Mouse (Mus musculus) midbrain, postnatal 0 days (tissue): ENCODE results near the gene Ifitm1. TPM values are rescaled to one million over a fixed set of nuclear protein-coding genes. Genes with fewer than 3 reads are reported as not detected.
A peak's percentile ranks its signal among the peaks of the same experiment; 100 is the strongest.

ENCODE experiments used
- ATAC-seq: fragments of 200-750 bp; cut with Nextera tagmentation; 2 replicates; pipeline ENCODE4 v1.8.0; 2017; ENCODE audit warnings: moderate number of reproducible peaks, mild to moderate bottlenecking, moderate TSS enrichment, moderate library complexity; ENCODE audit not compliant: low FRiP score
- DNase-seq: peaks from one replicate; pipeline ENCODE4 v3.0.0-alpha.2; 2015; ENCODE audit warnings: low spot score
- H3K27ac ChIP-seq: fragments of 300-500 bp; sonication (generic); 2 replicates; pipeline ENCODE4 v1.5.1; 2014; ENCODE audit warnings: low read depth, mild to moderate bottlenecking, low read length, mixed read lengths
- H3K27me3 ChIP-seq: fragments of 300-500 bp; sonication (generic); 2 replicates; pipeline ENCODE4 v1.6.1; 2014; ENCODE audit warnings: low read length, control low read depth, mixed read lengths; ENCODE audit not compliant: insufficient read depth
- H3K36me3 ChIP-seq: fragments of 300-500 bp; sonication (generic); 2 replicates; pipeline ENCODE4 v1.6.1; 2014; ENCODE audit warnings: low read length, control low read depth, mixed read lengths; ENCODE audit not compliant: insufficient read depth
- H3K4me1 ChIP-seq: fragments of 300-500 bp; sonication (generic); 2 replicates; pipeline ENCODE4 v1.6.1; 2014; ENCODE audit warnings: mild to moderate bottlenecking, control low read depth, antibody characterized with exemption, low read length, mixed read lengths; ENCODE audit not compliant: insufficient read depth
- H3K4me2 ChIP-seq: fragments of 300-500 bp; sonication (generic); 2 replicates; pipeline ENCODE4 v1.6.1; 2014; ENCODE audit warnings: low read depth, mild to moderate bottlenecking, low read length, mixed read lengths; ENCODE audit not compliant: poor library complexity, severe bottlenecking
- H3K4me3 ChIP-seq: fragments of 300-500 bp; sonication (generic); 2 replicates; pipeline ENCODE4 v1.5.1; 2014; ENCODE audit warnings: low read depth, mild to moderate bottlenecking, low read length, moderate library complexity
- H3K9ac ChIP-seq: fragments of 300-500 bp; sonication (generic); replicated peaks from 2 replicates; pipeline ENCODE4 v1.6.1; 2014; ENCODE audit warnings: mild to moderate bottlenecking, low read length, moderate library complexity, mixed read lengths; ENCODE audit not compliant: poor library complexity, severe bottlenecking
- H3K9me3 ChIP-seq: fragments of 300-500 bp; sonication (generic); 2 replicates; pipeline ENCODE4 v1.6.1; 2016; ENCODE audit warnings: low read length, control low read depth
- CTCF ChIP-seq: IDR thresholded peaks from 2 replicates; pipeline ENCODE4 v1.5.1; 2016; ENCODE audit warnings: antibody characterized with exemption, mild to moderate bottlenecking
- WGBS: fragments of 180-500 bp; shearing (Covaris S2); extraction: QIAGEN DNeasy Blood & Tissue Kit; methylation state at CpG from one replicate; pipeline ENCODE4 v1.1.7; 2014; 5-methylcytosine and 5-hydroxymethylcytosine counted together
- polyA plus RNA-seq: library from polyadenylated mRNA; unstranded; fragments of >200 nt; fragmentation: Nextera tagmentation; extraction: Ambion mirVana; gene quantifications from 2 replicates; pipeline ENCODE4 v1.2.1, GENCODE M21; 2015
- total RNA-seq: library from RNA; depleted of rRNA; stranded (reverse); fragments of >200 nt; gene quantifications from 2 replicates; pipeline ENCODE4 v1.2.3, GENCODE M21; 2014

The Ifitm1 gene
- total and polyA plus RNA-seq, 2 experiments from 2014 or later, result 14.6 to 16.3 TPM

DNA sequence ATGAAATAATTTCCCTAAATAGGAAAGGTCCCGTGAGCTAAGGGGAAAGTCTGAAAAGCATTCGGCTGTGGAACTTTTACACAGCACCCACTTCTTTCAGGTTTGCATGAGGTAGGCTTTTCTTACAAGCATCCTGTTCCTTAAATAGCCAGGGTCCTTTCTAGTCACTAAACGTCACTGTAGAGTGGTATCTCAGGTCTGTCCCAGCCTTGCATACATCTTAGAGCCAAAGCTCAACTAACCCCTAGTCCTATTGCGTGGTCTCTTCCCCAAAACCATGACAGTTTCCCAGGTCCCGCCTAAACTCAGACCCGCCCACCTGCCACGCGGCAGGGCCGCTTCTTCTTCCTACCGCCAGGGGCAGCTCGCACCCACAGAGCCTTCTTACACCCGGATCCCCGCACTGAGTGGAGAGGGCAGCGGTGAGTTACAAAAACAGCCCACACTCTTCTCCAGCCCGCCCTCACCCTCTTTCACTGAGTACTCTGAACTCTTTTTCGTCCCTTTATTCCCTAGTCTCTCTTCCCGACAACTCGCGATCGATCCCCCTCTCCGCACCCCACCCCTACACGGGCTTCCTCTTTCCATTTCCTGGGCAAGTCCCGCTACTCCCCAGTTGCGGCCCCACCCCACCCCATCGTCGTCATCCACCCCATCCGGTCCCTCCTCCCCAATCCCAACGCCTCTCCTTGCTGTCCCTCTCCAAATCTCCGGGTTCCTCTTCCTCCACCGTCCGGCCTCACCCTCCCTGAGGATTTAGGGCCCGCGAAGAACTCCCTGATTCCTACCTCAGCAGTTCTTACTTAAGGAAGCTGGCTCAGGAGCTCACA is 25.6 kb upstream of the Ifitm1 start, which contains the start of gene Pgghg:
TSS of gene Pgghg (plus strand) at position 170 of the 830 bp plus-strand sequence.
- Histone ChIP-seq H3K4me1 (no peaks in the 10 kb centered on the region; the same call in 1 of the 2 replicates), H3K9me3 (no peaks in the 10 kb centered on the region), H3K4me3 (peak within 1 kb of the TSS; percentile 29), H3K27me3 (no peaks in the 10 kb centered on the region), H3K9ac (peak within 1 kb of the TSS; percentile 20; the same call in 1 of the 2 replicates), H3K36me3 (no peaks in the 10 kb centered on the region), H3K4me2 (peak within 1 kb of the TSS; percentile 48), H3K27ac (peak within 1 kb of the TSS; percentile 38; the same call in 1 of the 2 replicates)
- peak; percentile 83 for TF ChIP-seq CTCF
- WGBS, result 4% methylated on average over 33 of the region's 33 CpGs
- ATAC-seq, result peak; percentile 86
- peak; percentile 70 for DNase-seq

DNA sequence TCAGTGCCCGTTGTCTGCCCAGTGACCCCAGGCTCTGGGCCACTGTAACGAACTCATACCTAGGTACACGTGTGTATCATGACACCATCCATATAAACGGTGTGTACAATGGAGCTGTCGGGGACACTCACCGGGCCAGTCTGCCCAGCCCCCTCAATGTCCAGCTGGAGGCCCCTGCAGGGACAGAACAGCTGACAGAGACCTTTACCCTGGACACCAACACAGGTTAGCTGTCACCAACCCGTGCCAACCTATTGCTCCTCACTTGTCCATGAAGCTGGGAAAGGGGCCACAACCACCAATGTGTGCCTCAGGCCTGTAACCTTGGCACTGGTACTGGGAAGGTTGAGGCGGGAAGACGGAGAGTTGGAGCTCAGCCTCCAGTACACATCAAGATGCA is 24.7 kb upstream of the Ifitm1 start:
- TF ChIP-seq CTCF, result no peak
- H3K9me3 ChIP-seq, result no peaks in the 10 kb centered on the region
- H3K36me3 ChIP-seq, result no peaks in the 10 kb centered on the region
- no peaks in the 10 kb centered on the region for H3K27me3 ChIP-seq
- no peak for DNase-seq
- 66% methylated on average over 9 of the region's 9 CpGs for WGBS
- H3K4me1 ChIP-seq, result no peaks in the 10 kb centered on the region; the same call in 1 of the 2 replicates
- no peak overlapping the region for H3K4me3 ChIP-seq
- H3K4me2 ChIP-seq, result peak overlapping the region; percentile 48
- ATAC-seq, result no peak
- 0 out of 2 replicates have a peak overlapping the region, but pooled peaks have one; percentile 38 for H3K27ac ChIP-seq
- no peak overlapping the region; the same call in 1 of the 2 replicates for H3K9ac ChIP-seq

DNA sequence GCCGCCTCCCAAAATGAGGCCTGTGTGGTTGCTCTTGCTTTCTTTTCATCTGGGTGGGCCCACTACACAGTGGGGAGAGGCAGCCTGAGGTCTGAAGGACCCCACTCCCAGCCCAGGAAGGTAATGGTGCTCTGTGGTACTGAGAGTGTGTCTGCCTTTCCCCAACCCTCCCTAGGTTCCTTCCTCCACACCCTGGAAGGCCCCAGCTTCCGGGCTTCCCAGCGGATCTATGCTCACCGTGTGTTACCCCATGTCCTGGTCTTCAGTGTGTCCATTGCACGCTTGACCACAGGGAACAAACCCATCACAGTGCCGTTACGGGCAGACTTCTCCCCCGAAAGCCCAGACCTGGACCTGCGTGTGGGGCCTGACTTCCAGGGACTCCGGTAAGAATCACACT is 24.2 kb upstream of the Ifitm1 start:
- H3K27ac ChIP-seq, result no peak overlapping the region
- TF ChIP-seq CTCF, result no peak
- H3K4me1 ChIP-seq, result no peaks in the 10 kb centered on the region; the same call in 1 of the 2 replicates
- ATAC-seq (no peak), DNase-seq (no peak)
- H3K27me3 ChIP-seq, result no peaks in the 10 kb centered on the region
- no peak overlapping the region for H3K9ac ChIP-seq
- 94% methylated on average over 10 of the region's 10 CpGs for WGBS
- H3K4me2 ChIP-seq, result no peak overlapping the region
- H3K36me3 ChIP-seq, result no peaks in the 10 kb centered on the region
- H3K4me3 ChIP-seq, result no peak overlapping the region
- no peaks in the 10 kb centered on the region for H3K9me3 ChIP-seq

DNA sequence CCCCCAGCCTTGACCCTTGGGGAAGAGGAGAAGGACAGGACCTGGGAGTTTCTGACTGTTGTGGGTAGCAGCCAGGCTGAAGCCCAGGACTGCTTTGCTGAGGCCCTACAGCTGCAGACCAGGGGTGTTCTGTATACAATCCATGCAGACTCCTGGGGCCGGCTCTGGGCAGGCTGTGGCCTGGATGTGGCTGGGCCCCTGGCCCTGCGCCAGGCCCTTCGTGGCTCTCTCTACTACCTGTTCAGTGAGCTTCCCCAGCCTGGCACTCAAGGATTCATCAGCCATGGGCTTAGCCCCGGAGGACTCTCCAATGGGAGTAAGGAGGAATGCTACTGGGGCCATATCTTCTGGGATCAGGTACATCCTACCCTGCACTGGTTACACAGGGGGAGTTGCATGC is 23.7 kb upstream of the Ifitm1 start:
- no peak for ATAC-seq
- Histone ChIP-seq H3K36me3 (no peaks in the 10 kb centered on the region), H3K4me2 (no peak overlapping the region), H3K9ac (no peak overlapping the region), H3K27ac (no peak overlapping the region), H3K9me3 (no peaks in the 10 kb centered on the region), H3K4me3 (no peak overlapping the region), H3K4me1 (no peaks in the 10 kb centered on the region; the same call in 1 of the 2 replicates), H3K27me3 (no peaks in the 10 kb centered on the region)
- WGBS, result 91% methylated on average over 4 of the region's 4 CpGs
- no peak for TF ChIP-seq CTCF
- DNase-seq, result no peak

- Histone ChIP-seq H3K36me3 (no peaks in the 10 kb centered on the region), H3K4me2 (no peak overlapping the region), H3K27ac (no peak overlapping the region), H3K4me1 (no peaks in the 10 kb centered on the region; the same call in 1 of the 2 replicates), H3K4me3 (no peak overlapping the region), H3K27me3 (no peaks in the 10 kb centered on the region), H3K9me3 (no peaks in the 10 kb centered on the region), H3K9ac (no peak overlapping the region)
- DNase-seq (no peak), ATAC-seq (no peak)
- no peak for TF ChIP-seq CTCF
- 90% methylated on average over 7 of the region's 7 CpGs for WGBS
Observed at GRCm38 (mm10) chr7:140944236-140944635, 22.8 kb upstream of the Ifitm1 start.

DNA sequence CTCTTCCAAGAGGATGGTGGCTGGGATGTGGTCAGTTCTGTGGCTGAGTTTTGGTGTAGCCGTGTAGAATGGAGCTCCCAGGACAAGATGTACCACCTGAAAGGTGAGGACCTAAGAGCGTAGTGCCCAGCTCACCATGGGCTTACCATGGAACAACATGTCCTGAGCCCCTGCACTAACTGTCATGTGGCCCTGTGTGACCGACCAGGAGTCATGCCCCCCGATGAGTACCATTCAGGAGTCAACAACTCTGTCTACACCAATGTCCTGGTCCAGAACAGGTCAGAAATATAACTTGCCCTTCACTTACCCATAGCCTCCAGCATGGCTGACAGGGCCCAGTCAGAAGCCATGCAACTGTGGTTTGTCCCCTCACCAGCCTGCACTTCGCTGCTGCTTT is 21.8 kb upstream of the Ifitm1 start:
- no peak for DNase-seq
- no peaks in the 10 kb centered on the region; the same call in 1 of the 2 replicates for H3K4me1 ChIP-seq
- no peaks in the 10 kb centered on the region for H3K9me3 ChIP-seq
- H3K4me3 ChIP-seq, result no peak overlapping the region
- TF ChIP-seq CTCF, result no peak
- H3K36me3 ChIP-seq, result no peaks in the 10 kb centered on the region
- no peak overlapping the region for H3K4me2 ChIP-seq
- 91% methylated on average over 5 of the region's 5 CpGs for WGBS
- no peak overlapping the region for H3K9ac ChIP-seq
- H3K27ac ChIP-seq, result no peak overlapping the region
- no peaks in the 10 kb centered on the region for H3K27me3 ChIP-seq
- no peak for ATAC-seq
